Mouse (Mus musculus) limb, embryonic 11.5 days (tissue): ENCODE results near the gene Paxx. TPM values are rescaled to one million over a fixed set of nuclear protein-coding genes. Genes with fewer than 3 reads are reported as not detected.
"Not testable (repeated sequence)": the region's sequence is repeated elsewhere in the genome, so short reads cannot be mapped to it uniquely, and the experiment has no call there.

Source experiments
- ATAC-seq: fragments of 200-750 bp; cut with Nextera tagmentation; 2 replicates; pipeline ENCODE4 v1.8.0; 2017; ENCODE audit warnings: low read depth; ENCODE audit not compliant: insufficient number of reproducible peaks, low FRiP score, low TSS enrichment
- DNase-seq: peaks from one replicate; pipeline ENCODE4 v3.0.0-alpha.2; 2015; ENCODE audit warnings: low spot score
- H3K27ac ChIP-seq: fragments of 300-500 bp; sonication (generic); replicated peaks from 2 replicates; pipeline ENCODE4 v1.5.1; 2014; ENCODE audit warnings: low read depth, mild to moderate bottlenecking, low read length
- H3K27me3 ChIP-seq: fragments of 300-500 bp; sonication (generic); 2 replicates; pipeline ENCODE4 v1.6.1; 2014; ENCODE audit warnings: mild to moderate bottlenecking, low read length, mixed read lengths; ENCODE audit not compliant: control insufficient read depth, insufficient read depth
- H3K36me3 ChIP-seq: fragments of 300-500 bp; sonication (generic); 2 replicates; pipeline ENCODE4 v1.6.1; 2014; ENCODE audit warnings: mild to moderate bottlenecking, low read length, moderate library complexity, mixed read lengths; ENCODE audit not compliant: control insufficient read depth, insufficient read depth
- H3K4me1 ChIP-seq: fragments of 300-500 bp; sonication (generic); 2 replicates; pipeline ENCODE4 v1.6.1; 2014; ENCODE audit warnings: low read length, mixed read lengths; ENCODE audit not compliant: control insufficient read depth, insufficient read depth
- H3K4me2 ChIP-seq: fragments of 300-500 bp; sonication (generic); 2 replicates; pipeline ENCODE4 v1.6.1; 2014; ENCODE audit warnings: low read depth, mild to moderate bottlenecking, moderate library complexity; ENCODE audit not compliant: severe bottlenecking
- H3K4me3 ChIP-seq: fragments of 300-500 bp; sonication (generic); 2 replicates; pipeline ENCODE4 v1.5.1; 2014; ENCODE audit warnings: low read depth, low read length
- H3K9ac ChIP-seq: fragments of 300-500 bp; sonication (generic); 2 replicates; pipeline ENCODE4 v1.6.1; 2014; ENCODE audit warnings: mild to moderate bottlenecking, low read length
- H3K9me3 ChIP-seq: fragments of 300-500 bp; sonication (generic); 2 replicates; pipeline ENCODE4 v1.6.1; 2016; ENCODE audit warnings: low read length; ENCODE audit not compliant: control insufficient read depth
- WGBS: fragments of 180-500 bp; shearing (Covaris S2); extraction: QIAGEN DNeasy Blood & Tissue Kit; methylation state at CpG from one replicate; pipeline ENCODE4 v1.1.7; 2014; 5-methylcytosine and 5-hydroxymethylcytosine counted together
- microRNA-seq: library from miRNA; unstranded; fragments of <30 nt; microRNA quantifications from one replicate; pipeline ENCODE4, GENCODE M21; 2016
- polyA plus RNA-seq: library from polyadenylated mRNA; unstranded; fragments of >200 nt; fragmentation: Nextera tagmentation; extraction: Ambion mirVana; gene quantifications from 2 replicates; pipeline ENCODE4 v1.2.1, GENCODE M21; 2014

Paxx gene
- polyA plus RNA-seq, 1 experiment from 2014 or later, result 18.1 TPM

GRCm38 (mm10) chr2:25413436-25413835, 47.5 kb downstream of the Paxx start:
- not testable (repeated sequence) for DNase-seq, H3K27ac ChIP-seq, H3K4me2 ChIP-seq, H3K36me3 ChIP-seq, H3K4me3 ChIP-seq, H3K9me3 ChIP-seq, H3K9ac ChIP-seq, ATAC-seq, H3K4me1 ChIP-seq, H3K27me3 ChIP-seq

- Histone ChIP-seq H3K9me3 (no peaks in the 10 kb centered on the region), H3K4me1 (no peaks in the 10 kb centered on the region), H3K27ac (no peak overlapping the region), H3K4me3 (no peak overlapping the region), H3K9ac (no peak overlapping the region), H3K36me3 (no peaks in the 10 kb centered on the region), H3K4me2 (no peak overlapping the region), H3K27me3 (peaks cover 12% of the 10 kb centered on the region)
- WGBS, result 80% methylated on average over 10 of the region's 10 CpGs
- DNase-seq (no peak), ATAC-seq (no peak)
Observed at GRCm38 (mm10) chr2:25408908-25409307, 52.0 kb downstream of the Paxx start.

Small RNA genes within 50 kb of the gene (microRNA-seq; reads per million reads assigned to microRNA genes)
- not detected for gene Mir3087

Other genes starting within 250 kb of the Paxx start
- 103 and 106 TPM in 2 replicates for gene Nelfb, start 249.6 kb downstream of the Paxx start, polyA plus RNA-seq
- 0.19 TPM in 1 of 2 replicates, not detected in the other for gene Stpg3, start 246.5 kb downstream of the Paxx start, polyA plus RNA-seq
- not detected in 2 replicates for gene Fam166a, start 242.3 kb downstream of the Paxx start, polyA plus RNA-seq
- gene Tubb4b, start 236.4 kb downstream of the Paxx start, polyA plus RNA-seq, result 526 and 567 TPM in 2 replicates
- not detected in 2 replicates for gene Slc34a3, start 226.7 kb downstream of the Paxx start, polyA plus RNA-seq
- not detected in 2 replicates for gene Rnf224, start 224.3 kb downstream of the Paxx start, polyA plus RNA-seq
- 6.5 and 8.8 TPM in 2 replicates for gene Rnf208, start 218.8 kb downstream of the Paxx start, polyA plus RNA-seq
- gene Cysrt1, start 218.6 kb downstream of the Paxx start, polyA plus RNA-seq, result not detected in 2 replicates
- 4.0 and 6.6 TPM in 2 replicates for gene AL732309.1, start 214.2 kb downstream of the Paxx start, polyA plus RNA-seq
- 11.1 and 14.6 TPM in 2 replicates for gene Tmem203, start 205.7 kb downstream of the Paxx start, polyA plus RNA-seq
- gene Tprn, start 198.5 kb downstream of the Paxx start, polyA plus RNA-seq, result 5.6 and 5.7 TPM in 2 replicates
- 237 and 242 TPM in 2 replicates for gene Ssna1, start 188.7 kb downstream of the Paxx start, polyA plus RNA-seq
- 118 and 120 TPM in 2 replicates for gene Anapc2, start 188.6 kb downstream of the Paxx start, polyA plus RNA-seq
- gene Tmem210, start 172.9 kb downstream of the Paxx start, polyA plus RNA-seq, result not detected in 2 replicates
- gene Lrrc26, start 171.2 kb downstream of the Paxx start, polyA plus RNA-seq, result not detected in 2 replicates
- gene Grin1, start 141.9 kb downstream of the Paxx start, polyA plus RNA-seq, result 0.60 and 1.4 TPM in 2 replicates
- 81.9 and 97.6 TPM in 2 replicates for gene Man1b1, start 128.8 kb downstream of the Paxx start, polyA plus RNA-seq
- 16.6 and 18.8 TPM in 2 replicates for gene Dpp7, start 104.7 kb downstream of the Paxx start, polyA plus RNA-seq
- gene Uap1l1, start 95.4 kb downstream of the Paxx start, polyA plus RNA-seq, result 8.9 and 9.1 TPM in 2 replicates
- 63.0 and 69.4 TPM in 2 replicates for gene Sapcd2, start 88.8 kb downstream of the Paxx start, polyA plus RNA-seq
- gene Entpd2, start 65.2 kb downstream of the Paxx start, polyA plus RNA-seq, result not detected in 2 replicates
- 6.1 and 6.8 TPM in 2 replicates for gene Npdc1, start 61.7 kb downstream of the Paxx start, polyA plus RNA-seq
- not detected in 2 replicates for gene Fut7, start 37.8 kb downstream of the Paxx start, polyA plus RNA-seq
- 3.1 and 3.8 TPM in 2 replicates for gene Abca2, start 32.4 kb downstream of the Paxx start, polyA plus RNA-seq
- 0.81 TPM in 1 of 2 replicates, not detected in the other for gene Clic3, start 4.3 kb downstream of the Paxx start, polyA plus RNA-seq
- gene Ptgds, start 9.0 kb upstream of the Paxx start, polyA plus RNA-seq, result not detected in 2 replicates
- gene Lcn12, start 32.8 kb upstream of the Paxx start, polyA plus RNA-seq, result not detected in 2 replicates
- 68.0 and 72.3 TPM in 2 replicates for gene Fbxw5, start 39.7 kb upstream of the Paxx start, polyA plus RNA-seq
- 5.6 and 5.8 TPM in 2 replicates for gene C8g, start 40.6 kb upstream of the Paxx start, polyA plus RNA-seq
- 40.0 and 40.6 TPM in 2 replicates for gene Traf2, start 85.8 kb upstream of the Paxx start, polyA plus RNA-seq
- 324 and 330 TPM in 2 replicates for gene Edf1, start 96.8 kb upstream of the Paxx start, polyA plus RNA-seq
- 3.1 and 7.0 TPM in 2 replicates for gene Mamdc4, start 113.8 kb upstream of the Paxx start, polyA plus RNA-seq
- gene Phpt1, start 114.1 kb upstream of the Paxx start, polyA plus RNA-seq, result 161 and 162 TPM in 2 replicates
- gene Ajm1, start 120.7 kb upstream of the Paxx start, polyA plus RNA-seq, result 0.04 TPM in 1 of 2 replicates, not detected in the other
- 59.3 and 65.6 TPM in 2 replicates for gene Rabl6, start 147.4 kb upstream of the Paxx start, polyA plus RNA-seq
- 0.15 and 0.16 TPM in 2 replicates for gene Ccdc183, start 156.6 kb upstream of the Paxx start, polyA plus RNA-seq
- gene Tmem141, start 160.9 kb upstream of the Paxx start, polyA plus RNA-seq, result 18.7 and 20.7 TPM in 2 replicates
- 0.35 and 0.54 TPM in 2 replicates for gene Fcna, start 166.9 kb upstream of the Paxx start, polyA plus RNA-seq
- gene Lcn8, start 192.0 kb upstream of the Paxx start, polyA plus RNA-seq, result not detected in 2 replicates
- gene Lcn5, start 196.9 kb upstream of the Paxx start, polyA plus RNA-seq, result not detected in 2 replicates
- gene Lcn6, start 215.7 kb upstream of the Paxx start, polyA plus RNA-seq, result not detected in 2 replicates
- not detected in 2 replicates for gene Lcn10, start 221.6 kb upstream of the Paxx start, polyA plus RNA-seq
- not detected in 2 replicates for gene Obp2a, start 238.9 kb upstream of the Paxx start, polyA plus RNA-seq
- gene Bmyc, start 245.6 kb upstream of the Paxx start, polyA plus RNA-seq, result 73.9 and 79.2 TPM in 2 replicates